Mouse (Mus musculus) heart, adult 2 months (tissue): ENCODE results near the gene Crybg2. TPM values are rescaled to one million over a fixed set of nuclear protein-coding genes. Genes with fewer than 3 reads are reported as not detected.

Experiments used
- DNase-seq, 2 experiments: peaks; one replicate each; pipeline ENCODE4 v3.0.0; 2021
- H3K27ac ChIP-seq: fragments of 200-600 bp; 2 replicates; pipeline ENCODE4 v1.8.1; 2022
- H3K27me3 ChIP-seq: fragments of 200-500 bp; 2 replicates; pipeline ENCODE4 v1.6.1; 2012; ENCODE audit warnings: mild to moderate bottlenecking, low read length, inconsistent platforms, mixed read lengths; ENCODE audit not compliant: control insufficient read depth, insufficient read depth
- H3K36me3 ChIP-seq: fragments of 200-500 bp; 2 replicates; pipeline ENCODE4 v1.6.1; 2012; ENCODE audit warnings: low read length, inconsistent platforms; ENCODE audit not compliant: control insufficient read depth, insufficient read depth
- H3K4me1 ChIP-seq: fragments of 200-500 bp; 2 replicates; pipeline ENCODE4 v1.6.1; 2011; ENCODE audit warnings: low read length; ENCODE audit not compliant: control insufficient read depth, insufficient read depth
- H3K4me3 ChIP-seq: fragments of 200-600 bp; 2 replicates; pipeline ENCODE4 v1.8.1; 2022
- H3K79me2 ChIP-seq: fragments of 200-500 bp; replicated peaks from 2 replicates; pipeline ENCODE4 v1.6.1; 2012; ENCODE audit warnings: mild to moderate bottlenecking, inconsistent platforms, low read length, moderate library complexity, mixed read lengths; ENCODE audit not compliant: control insufficient read depth, insufficient read depth
- H3K9ac ChIP-seq: fragments of 200-500 bp; 2 replicates; pipeline ENCODE4 v1.6.1; 2012; ENCODE audit warnings: low read depth, mild to moderate bottlenecking, control low read depth, inconsistent platforms, low read length, mixed read lengths
- CTCF ChIP-seq: fragments of 200-600 bp; IDR thresholded peaks from 2 replicates; pipeline ENCODE4 v1.8.1; 2022; ENCODE audit warnings: antibody characterized with exemption, mild to moderate bottlenecking, moderate library complexity
- EP300 ChIP-seq: fragments of 200-500 bp; IDR thresholded peaks from 2 replicates; pipeline ENCODE4 v1.6.1; 2011; ENCODE audit warnings: low read depth, low read length, control low read depth; ENCODE audit not compliant: insufficient read depth
- POLR2A ChIP-seq: fragments of 200-500 bp; IDR thresholded peaks from 2 replicates; pipeline ENCODE4 v1.6.1; 2011; ENCODE audit warnings: mild to moderate bottlenecking, low read depth, low read length, control low read depth; ENCODE audit not compliant: insufficient read depth
- WGBS: fragments of 180-500 bp; shearing (Covaris S2); methylation state at CpG from one replicate; pipeline ENCODE4 v1.1.7; 2018; 5-methylcytosine and 5-hydroxymethylcytosine counted together
- intact Hi-C: fragments of 180-260 bp; cut with DNase I; formaldehyde crosslinking; loops from one replicate; pipeline ENCODE4 v1.15.1; 2025
- polyA plus RNA-seq: library from polyadenylated mRNA; depleted of rRNA; stranded (reverse); fragments of >200 nt; gene quantifications from 2 replicates; pipeline ENCODE4 v1.2.3, GENCODE M21; 2012
- total RNA-seq, 2 experiments: library from RNA; stranded (reverse); gene quantifications; 2 replicates each; pipeline ENCODE4 v1.2.3; 2021

Crybg2 gene
- total and polyA plus RNA-seq, 3 experiments = 0.49 TPM; not detected in 2

DNA sequence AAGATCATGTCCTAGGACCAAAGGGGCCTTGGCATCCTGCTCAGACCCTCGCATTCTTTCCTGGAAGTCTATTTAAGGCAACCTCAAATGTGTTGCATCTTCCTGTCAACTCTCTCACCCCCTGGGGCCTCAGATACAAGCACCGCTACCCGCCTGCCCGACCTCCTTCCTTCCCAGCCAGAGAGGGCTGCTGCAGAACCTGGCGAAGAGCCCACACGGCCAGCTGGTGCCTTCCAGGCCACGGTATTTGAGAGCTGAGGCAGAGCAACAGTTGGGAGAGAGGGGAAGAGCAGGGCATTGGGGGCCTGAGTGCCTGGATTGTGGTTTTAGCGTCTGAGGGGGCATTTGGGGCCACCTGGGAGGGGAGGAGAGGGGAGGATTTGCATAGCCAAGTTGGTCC lies 8.1 kb upstream of the Crybg2 start:
- 7% methylated on average over 8 of the region's 8 CpGs for WGBS
- no peak overlapping the region for H3K27ac ChIP-seq

DNA sequence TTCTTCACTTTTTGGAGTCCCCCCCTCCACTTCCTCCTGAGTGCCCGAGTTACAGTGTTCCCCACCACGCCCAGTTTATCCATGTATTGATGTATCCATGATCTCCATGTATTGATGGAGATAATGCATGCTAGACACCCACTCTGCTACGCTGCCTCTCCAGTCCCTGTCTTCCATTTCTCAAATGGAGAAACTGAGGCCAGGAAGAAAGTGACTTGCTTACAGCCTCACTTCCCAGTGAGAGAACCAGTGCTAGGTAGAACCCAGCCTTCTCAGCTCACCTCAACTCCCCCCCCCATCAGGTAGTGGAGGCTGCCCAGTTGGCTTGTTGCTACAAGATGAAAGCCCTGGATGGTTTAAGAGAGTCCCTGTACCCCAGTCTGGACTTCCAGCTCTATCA lies 7.1 kb upstream of the Crybg2 start, which contains the start of gene Zfp683:
Gene Zfp683, plus strand, starts transcription at position 301 of the 400 bp plus-strand sequence.
- H3K27ac ChIP-seq = no peak within 1 kb of the TSS
- no peaks in the 10 kb centered on the region for H3K79me2 ChIP-seq
- no peaks in the 10 kb centered on the region for H3K36me3 ChIP-seq
- 85% methylated on average over 3 of the region's 3 CpGs for WGBS
- DNase-seq = no peak
- no peak within 1 kb of the TSS for H3K4me3 ChIP-seq
- no peaks in the 10 kb centered on the region for H3K27me3 ChIP-seq
- no peaks in the 10 kb centered on the region for H3K4me1 ChIP-seq
- H3K9ac ChIP-seq = no peak within 1 kb of the TSS
- TF ChIP-seq POLR2A (no peak), CTCF (no peak), EP300 (no peak)
- intact Hi-C loops = no loop called here

More for the DNA sequence above, 8.1 kb upstream of the Crybg2 start:
- no peaks in the 10 kb centered on the region for H3K36me3 ChIP-seq
- H3K79me2 ChIP-seq = no peaks in the 10 kb centered on the region
- DNase-seq = peak; percentile 13 to 27
- H3K9ac ChIP-seq = no peak overlapping the region
- H3K4me1 ChIP-seq = no peaks in the 10 kb centered on the region
- no peaks in the 10 kb centered on the region for H3K27me3 ChIP-seq
- intact Hi-C loops = no loop called here
- TF ChIP-seq POLR2A = no peak
- no peak for TF ChIP-seq CTCF
- no peak for TF ChIP-seq EP300
- no peak overlapping the region for H3K4me3 ChIP-seq

DNA sequence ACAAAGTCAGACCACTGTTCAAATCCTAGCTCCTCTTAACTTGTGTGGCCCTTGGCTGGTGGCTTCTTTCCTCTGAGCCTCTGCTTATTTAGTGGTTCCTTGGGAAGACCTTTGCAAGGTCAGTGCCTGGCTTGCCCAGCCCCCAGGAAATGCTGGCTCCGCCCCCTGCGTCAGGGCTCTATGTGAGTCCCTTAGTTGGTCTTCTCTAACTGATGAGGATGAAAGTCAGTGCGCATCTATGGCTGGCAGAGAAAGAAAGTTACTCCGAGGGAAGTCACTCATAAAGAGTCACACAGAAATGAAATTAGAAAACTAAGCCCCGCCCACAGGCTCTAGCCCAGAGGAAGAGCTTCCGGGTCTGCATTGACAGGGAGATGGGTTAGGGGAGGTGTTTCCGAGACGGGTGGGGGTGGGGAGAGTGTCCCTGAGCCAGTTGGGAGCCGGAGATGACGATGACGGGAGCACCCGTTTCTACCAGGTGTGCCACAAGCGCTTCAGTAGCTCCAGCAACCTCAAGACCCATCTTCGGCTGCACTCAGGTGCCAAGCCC lies 2.4 kb upstream of the Crybg2 start:
- Histone ChIP-seq H3K4me1 (no peaks in the 10 kb centered on the region), H3K36me3 (no peaks in the 10 kb centered on the region), H3K9ac (no peak overlapping the region), H3K79me2 (no peaks in the 10 kb centered on the region), H3K4me3 (no peak overlapping the region), H3K27me3 (no peaks in the 10 kb centered on the region), H3K27ac (no peak overlapping the region)
- WGBS = 20% methylated on average over 14 of the region's 14 CpGs
- intact Hi-C loops = no loop called here
- no peak for DNase-seq
- no peak for TF ChIP-seq EP300
- TF ChIP-seq CTCF = no peak
- no peak for TF ChIP-seq POLR2A

DNA sequence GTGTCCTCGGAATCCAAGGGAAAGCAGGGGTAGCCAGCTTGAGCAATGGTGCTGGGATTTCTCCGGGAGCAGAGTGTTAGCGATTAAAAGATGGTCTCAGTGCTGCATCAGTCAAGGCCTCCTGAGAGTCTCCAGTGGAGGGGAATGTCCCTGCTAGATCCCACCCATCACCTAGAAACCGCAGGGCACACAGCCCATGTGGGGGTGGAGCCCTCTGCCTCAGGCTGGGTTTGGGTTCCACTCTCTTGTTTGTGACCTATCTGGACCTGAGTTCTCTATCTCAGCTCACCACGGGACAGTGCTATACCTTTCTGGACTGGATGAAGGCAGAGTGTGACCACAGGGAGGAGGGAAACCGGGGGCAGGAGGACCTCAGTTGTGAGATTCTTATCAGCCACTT lies 1.7 kb upstream of the Crybg2 start:
- DNase-seq = no peak
- H3K4me1 ChIP-seq = no peaks in the 10 kb centered on the region
- no peak overlapping the region for H3K9ac ChIP-seq
- no peaks in the 10 kb centered on the region for H3K36me3 ChIP-seq
- TF ChIP-seq EP300 = no peak
- no peak for TF ChIP-seq POLR2A
- no peak for TF ChIP-seq CTCF
- intact Hi-C loops = no loop called here
- H3K27me3 ChIP-seq = no peaks in the 10 kb centered on the region
- no peak overlapping the region for H3K27ac ChIP-seq
- WGBS = 73% methylated on average over 6 of the region's 6 CpGs
- no peaks in the 10 kb centered on the region for H3K79me2 ChIP-seq
- H3K4me3 ChIP-seq = no peak overlapping the region

DNA sequence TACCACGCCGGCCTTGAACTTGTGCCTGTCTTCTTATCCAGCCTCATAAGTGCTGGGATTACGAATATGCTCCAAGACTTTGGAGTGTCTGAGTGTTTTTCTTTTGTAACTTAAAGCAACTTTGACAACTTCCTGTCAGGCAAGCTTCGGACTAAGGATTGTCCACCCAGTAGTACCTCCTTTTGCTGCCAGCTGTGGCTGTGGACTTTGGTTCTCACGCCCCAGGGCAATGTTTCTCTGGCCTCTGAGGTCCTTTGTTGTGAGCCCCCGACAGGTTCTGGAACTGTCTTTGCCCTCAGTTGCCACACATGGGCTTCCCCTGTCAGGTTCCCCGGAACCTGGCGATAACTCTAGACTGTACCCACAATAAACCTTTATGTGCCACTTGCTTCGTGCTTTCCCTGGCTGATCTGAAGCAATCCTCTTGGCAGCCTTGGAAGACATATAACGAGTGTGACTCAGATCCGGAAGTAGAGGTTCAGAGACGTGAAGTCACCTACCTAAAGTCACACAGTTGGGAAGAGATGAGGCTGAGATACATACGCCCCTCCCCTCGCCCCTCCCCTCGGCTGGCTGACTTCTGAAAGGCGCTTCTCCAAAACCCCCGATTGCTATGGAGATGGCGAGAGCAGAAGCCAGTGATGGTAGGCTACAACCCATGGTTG lies 683 bp downstream of the Crybg2 start:
- intact Hi-C loops = no loop called here
- H3K4me3 ChIP-seq = no peak overlapping the region
- TF ChIP-seq CTCF = no peak
- no peak for TF ChIP-seq POLR2A
- no peak for TF ChIP-seq EP300
- DNase-seq = no peak
- H3K79me2 ChIP-seq = no peaks in the 10 kb centered on the region
- no peak overlapping the region for H3K27ac ChIP-seq
- H3K9ac ChIP-seq = no peak overlapping the region
- no peaks in the 10 kb centered on the region; the same call in 1 of the 2 replicates for H3K27me3 ChIP-seq
- WGBS = 59% methylated on average over 18 of the region's 18 CpGs
- H3K4me1 ChIP-seq = no peaks in the 10 kb centered on the region
- no peaks in the 10 kb centered on the region for H3K36me3 ChIP-seq

DNA sequence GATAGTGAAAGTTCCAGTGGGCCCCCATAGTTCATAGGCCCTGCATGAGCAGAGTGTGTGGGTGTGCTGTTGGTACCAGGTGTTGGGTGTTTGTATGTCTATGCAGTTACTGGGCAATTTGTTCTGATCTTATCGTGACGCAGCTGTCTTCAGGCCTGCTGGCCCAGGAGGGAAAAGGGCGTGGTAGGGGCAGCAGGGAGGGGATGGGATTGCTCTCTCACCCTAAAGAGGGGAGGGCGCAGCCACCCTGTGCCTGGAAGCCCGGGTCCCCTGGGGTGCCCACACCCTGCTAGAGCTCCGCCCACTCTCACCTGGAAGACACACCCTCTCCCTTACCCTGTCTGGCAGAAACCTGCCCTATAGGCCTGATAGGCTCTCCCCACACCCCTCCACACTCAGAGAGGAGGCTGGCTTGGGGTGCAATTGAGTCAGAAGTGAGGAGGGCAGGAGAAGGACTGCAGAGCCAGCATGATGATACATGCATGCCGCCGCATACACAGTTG lies 1.4 kb downstream of the Crybg2 start:
- no peaks in the 10 kb centered on the region for H3K36me3 ChIP-seq
- H3K9ac ChIP-seq = no peak overlapping the region
- no peak for DNase-seq
- H3K79me2 ChIP-seq = no peaks in the 10 kb centered on the region
- no peaks in the 10 kb centered on the region for H3K4me1 ChIP-seq
- WGBS = 52% methylated on average over 8 of the region's 8 CpGs
- no peak overlapping the region for H3K27ac ChIP-seq
- intact Hi-C loops = no loop called here
- no peaks in the 10 kb centered on the region; the same call in 1 of the 2 replicates for H3K27me3 ChIP-seq
- TF ChIP-seq CTCF (no peak), POLR2A (no peak), EP300 (no peak)
- no peak overlapping the region for H3K4me3 ChIP-seq
